Mouse (Mus musculus): ENCODE data around the gene Cacna2d4.

The Cacna2d4 gene

GRCm38 (mm10) chr6:119387801-119388649 lies 151.7 kb downstream of the Cacna2d4 start:
- peak; percentile 9 to 13 for DNase-seq (ENCODE audit: low spot score in 2 of 2)

- peak; percentile 78 to 89 for DNase-seq (ENCODE audit: low spot score in 2 of 2)
Measured at GRCm38 (mm10) chr6:119388650-119389012, 152.3 kb downstream of the Cacna2d4 start.

- DNase-seq (ENCODE audit: low spot score in 2 of 2): no peak
Measured at GRCm38 (mm10) chr6:119389089-119389488, 152.8 kb downstream of the Cacna2d4 start.

- DNase-seq (ENCODE audit: low spot score in 2 of 2): no peak
Measured at GRCm38 (mm10) chr6:119390728-119391127, 154.4 kb downstream of the Cacna2d4 start.

- DNase-seq (ENCODE audit: low spot score in 2 of 2): no peak
Measured at GRCm38 (mm10) chr6:119392836-119393235, 156.5 kb downstream of the Cacna2d4 start.

- no peak for DNase-seq (ENCODE audit: low spot score in 2 of 2)
Measured at GRCm38 (mm10) chr6:119395421-119396308, 159.3 kb downstream of the Cacna2d4 start.

GRCm38 (mm10) chr6:119396309-119396634 lies 159.9 kb downstream of the Cacna2d4 start:
- DNase-seq (ENCODE audit: low spot score in 2 of 2): no peak

GRCm38 (mm10) chr6:119399371-119399770 lies 163.0 kb downstream of the Cacna2d4 start:
- DNase-seq (ENCODE audit: low spot score in 2 of 2): no peak

GRCm38 (mm10) chr6:119400649-119401048 lies 164.3 kb downstream of the Cacna2d4 start:
- DNase-seq (ENCODE audit: low spot score in 2 of 2): no peak

GRCm38 (mm10) chr6:119401545-119402304 lies 165.4 kb downstream of the Cacna2d4 start:
- DNase-seq (ENCODE audit: low spot score in 2 of 2): no peak

All from frontal cortex, postnatal 25 days (tissue).